Mouse (Mus musculus) erythroblast, embryonic 14.5 days (primary cell): Measurements from ENCODE around the gene Gm49321. TPM values are rescaled to one million over a fixed set of nuclear protein-coding genes. Genes with fewer than 3 reads are reported as not detected.

ENCODE experiments used
- H3K27me3 ChIP-seq: 2 replicates; pipeline ENCODE4 v1.6.1; 2012; ENCODE audit warnings: inconsistent platforms; ENCODE audit not compliant: control insufficient read depth
- H3K36me3 ChIP-seq: 2 replicates; pipeline ENCODE4 v1.6.1; 2012; ENCODE audit warnings: mild to moderate bottlenecking, inconsistent platforms; ENCODE audit not compliant: control insufficient read depth
- H3K4me1 ChIP-seq: 2 replicates; pipeline ENCODE4 v1.6.1; 2012; ENCODE audit warnings: inconsistent platforms; ENCODE audit not compliant: control insufficient read depth
- H3K4me3 ChIP-seq: replicated peaks from 2 replicates; pipeline ENCODE3; 2012; ENCODE audit warnings: moderate library complexity, mild to moderate bottlenecking, inconsistent platforms
- H3K9me3 ChIP-seq: 2 replicates; pipeline ENCODE4 v1.6.1; 2012; ENCODE audit warnings: low read length, inconsistent platforms, mixed read lengths; ENCODE audit not compliant: control insufficient read depth
- GATA1 ChIP-seq: IDR thresholded peaks from 2 replicates; pipeline ENCODE4 v1.6.1; 2012; ENCODE audit warnings: low read length, inconsistent platforms, mixed read lengths
- TAL1 ChIP-seq: IDR thresholded peaks from 3 replicates; pipeline ENCODE4 v1.6.1; 2012; ENCODE audit warnings: low read length, inconsistent platforms, mixed read lengths
- polyA plus RNA-seq: library from polyadenylated mRNA; stranded (reverse); fragments of >175 nt; gene quantifications from 2 replicates; pipeline ENCODE4 v1.2.3, GENCODE M21; 2012

Gene Gm49321
- polyA plus RNA-seq, 1 experiment: not detected

DNA sequence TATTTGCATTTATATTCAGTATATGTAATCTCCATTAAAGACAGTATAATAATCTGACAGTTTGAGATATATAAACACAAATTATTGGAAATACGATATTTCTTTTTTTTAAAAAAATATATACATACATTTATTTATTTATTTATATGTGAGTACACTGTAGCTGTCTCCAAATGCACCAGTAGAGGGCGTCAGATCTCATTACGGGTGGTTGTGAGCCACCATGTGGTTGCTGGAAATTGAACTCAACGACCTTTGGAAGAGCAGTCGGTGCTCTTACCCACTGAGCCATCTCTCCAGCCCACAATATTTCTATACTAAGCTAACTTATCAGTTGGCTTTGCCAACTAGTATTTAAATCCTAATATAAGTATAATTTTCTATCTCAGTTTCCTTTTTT lies 6.2 kb upstream of the Gm49321 start:
- no peak overlapping the region for H3K4me3 ChIP-seq
- H3K4me1 ChIP-seq: no peaks in the 10 kb centered on the region
- H3K27me3 ChIP-seq: no peaks in the 10 kb centered on the region
- no peaks in the 10 kb centered on the region for H3K9me3 ChIP-seq
- TF ChIP-seq TAL1 (no peak), GATA1 (no peak)
- peaks cover 50% of the 10 kb centered on the region for H3K36me3 ChIP-seq

DNA sequence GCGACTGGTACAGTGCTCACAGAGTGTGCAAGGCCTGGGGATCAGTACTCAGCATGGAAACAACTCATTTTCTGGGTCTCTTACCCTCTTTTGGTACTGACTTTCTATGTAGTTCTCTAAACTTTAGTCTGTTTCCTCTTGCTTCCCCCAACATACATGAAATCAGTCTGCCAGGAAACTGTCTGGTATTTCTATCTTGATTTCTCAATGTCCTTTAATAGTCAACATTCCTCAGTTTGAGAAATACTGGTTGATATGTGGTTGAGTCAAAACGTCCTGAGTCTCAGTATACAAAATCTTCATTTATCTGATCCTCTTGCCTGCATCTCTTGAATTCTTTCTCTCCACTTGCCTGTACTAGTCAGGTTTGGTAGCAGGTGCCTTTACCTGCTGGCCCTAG lies 2.9 kb upstream of the Gm49321 start:
- no peak for TF ChIP-seq TAL1
- no peak for TF ChIP-seq GATA1
- Histone ChIP-seq H3K27me3 (no peaks in the 10 kb centered on the region), H3K9me3 (no peaks in the 10 kb centered on the region), H3K4me1 (no peaks in the 10 kb centered on the region), H3K36me3 (peaks cover 57% of the 10 kb centered on the region), H3K4me3 (no peak overlapping the region)

DNA sequence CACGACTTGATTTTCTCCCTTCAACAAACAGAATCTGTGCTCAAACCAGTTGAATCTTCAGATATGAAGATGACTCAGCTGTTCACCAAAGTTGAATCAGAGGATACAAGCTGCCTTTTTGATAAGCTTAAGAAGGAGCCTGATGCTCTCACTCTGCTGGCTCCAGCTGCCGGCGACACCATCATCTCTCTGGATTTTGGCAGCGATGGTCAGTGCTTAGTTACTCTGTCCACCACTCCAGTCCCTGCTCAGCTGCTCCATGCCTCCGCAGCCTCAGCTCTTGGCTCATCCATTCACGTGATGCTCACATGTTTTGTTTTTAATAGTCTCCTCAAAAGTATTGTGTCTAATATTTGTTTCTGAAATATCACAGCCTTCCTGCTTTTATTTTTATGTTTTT lies 2.1 kb downstream of the Gm49321 start:
- Histone ChIP-seq H3K9me3 (no peaks in the 10 kb centered on the region), H3K36me3 (peaks cover 60% of the 10 kb centered on the region), H3K4me3 (no peak overlapping the region), H3K4me1 (no peaks in the 10 kb centered on the region), H3K27me3 (no peaks in the 10 kb centered on the region)
- TF ChIP-seq TAL1 (no peak), GATA1 (no peak)

DNA sequence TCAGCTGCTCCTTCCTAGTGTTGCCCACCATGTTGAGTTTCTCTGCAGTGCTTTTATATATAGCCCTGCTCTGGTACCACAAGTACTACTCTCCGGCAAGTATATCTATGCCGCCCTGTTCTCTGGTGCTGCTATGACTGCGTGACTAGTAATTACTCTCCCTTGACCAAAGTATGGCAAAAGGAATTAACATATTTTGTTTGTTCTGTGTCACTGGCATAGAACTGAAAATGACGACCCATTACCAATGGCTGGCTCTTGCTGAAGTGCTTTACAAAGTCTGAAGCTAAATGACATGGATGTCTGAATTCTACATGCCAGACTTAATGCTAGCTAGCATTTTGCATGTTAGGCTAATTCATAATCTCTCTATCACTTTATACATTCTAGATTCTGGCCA lies 11.0 kb downstream of the Gm49321 start:
- no peak overlapping the region for H3K4me3 ChIP-seq
- TF ChIP-seq GATA1 (no peak), TAL1 (no peak)
- H3K27me3 ChIP-seq: peaks cover 11% of the 10 kb centered on the region
- H3K36me3 ChIP-seq: peaks cover 21% of the 10 kb centered on the region
- H3K9me3 ChIP-seq: no peaks in the 10 kb centered on the region
- H3K4me1 ChIP-seq: peaks cover 15% of the 10 kb centered on the region

DNA sequence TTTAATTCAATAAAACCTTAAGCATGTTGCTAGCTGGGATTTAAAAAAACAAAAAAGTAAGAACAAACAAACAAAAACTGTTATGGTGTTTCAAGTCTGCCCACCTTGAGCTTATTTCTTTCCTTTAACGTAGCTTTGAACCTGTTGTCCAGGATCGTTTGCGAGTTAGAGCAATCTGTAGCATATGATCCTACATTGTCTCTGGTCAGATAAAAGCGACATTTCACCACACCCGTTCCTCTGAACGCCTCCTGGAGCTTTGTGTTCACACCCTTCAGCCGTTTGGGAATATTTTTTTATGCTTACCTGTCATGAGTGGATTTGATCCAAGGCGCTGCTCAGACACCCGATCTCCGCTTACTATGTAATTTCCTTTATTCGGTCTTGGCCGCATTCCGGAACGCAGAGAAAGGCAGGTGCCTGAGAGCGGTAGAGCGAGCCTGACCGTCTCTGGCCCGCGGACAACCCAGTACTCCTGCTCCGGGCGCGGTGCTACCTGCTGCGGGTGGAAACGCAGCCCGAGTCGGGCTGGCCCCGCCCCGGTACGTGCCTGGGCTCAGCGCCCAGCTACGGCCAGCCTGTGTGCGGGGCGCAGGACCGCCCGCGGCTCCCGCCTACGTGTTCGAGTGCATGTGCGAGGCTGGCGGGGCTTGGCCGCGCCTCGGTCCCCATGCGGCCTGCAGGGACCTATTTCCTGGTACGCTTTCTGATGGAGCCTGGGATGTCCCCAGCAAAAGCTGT lies 12.0 kb downstream of the Gm49321 start:
- Histone ChIP-seq H3K9me3 (no peaks in the 10 kb centered on the region), H3K36me3 (peaks cover 10% of the 10 kb centered on the region), H3K4me1 (peaks cover 25% of the 10 kb centered on the region), H3K27me3 (peaks cover 11% of the 10 kb centered on the region), H3K4me3 (peak overlapping the region; percentile 54)
- TF ChIP-seq TAL1 (no peak), GATA1 (no peak)

DNA sequence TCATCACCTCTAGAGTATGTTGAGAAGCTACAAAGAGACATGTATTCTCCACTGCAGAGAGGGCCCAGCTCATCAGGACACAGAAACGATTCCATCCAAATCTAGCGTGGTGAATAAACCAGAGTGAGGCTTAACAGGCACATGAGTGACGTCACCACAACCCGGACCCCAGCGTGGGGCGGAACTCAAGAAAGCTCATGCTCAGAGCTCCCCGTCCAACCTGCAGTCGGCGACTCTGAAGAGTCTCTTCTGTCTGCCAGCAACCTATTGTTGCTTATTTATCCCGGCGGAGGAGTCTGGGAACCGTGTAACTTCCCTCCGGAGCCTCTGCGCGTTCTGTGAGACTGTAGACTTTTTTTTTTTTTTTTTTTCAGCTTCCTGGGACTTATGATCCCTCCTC lies 15.4 kb downstream of the Gm49321 start:
- peaks cover 25% of the 10 kb centered on the region for H3K4me1 ChIP-seq
- peak overlapping the region; percentile 57 for H3K4me3 ChIP-seq
- peaks cover 11% of the 10 kb centered on the region for H3K27me3 ChIP-seq
- no peaks in the 10 kb centered on the region; the same call in 1 of the 2 replicates for H3K36me3 ChIP-seq
- TF ChIP-seq GATA1: no peak
- no peaks in the 10 kb centered on the region for H3K9me3 ChIP-seq

DNA sequence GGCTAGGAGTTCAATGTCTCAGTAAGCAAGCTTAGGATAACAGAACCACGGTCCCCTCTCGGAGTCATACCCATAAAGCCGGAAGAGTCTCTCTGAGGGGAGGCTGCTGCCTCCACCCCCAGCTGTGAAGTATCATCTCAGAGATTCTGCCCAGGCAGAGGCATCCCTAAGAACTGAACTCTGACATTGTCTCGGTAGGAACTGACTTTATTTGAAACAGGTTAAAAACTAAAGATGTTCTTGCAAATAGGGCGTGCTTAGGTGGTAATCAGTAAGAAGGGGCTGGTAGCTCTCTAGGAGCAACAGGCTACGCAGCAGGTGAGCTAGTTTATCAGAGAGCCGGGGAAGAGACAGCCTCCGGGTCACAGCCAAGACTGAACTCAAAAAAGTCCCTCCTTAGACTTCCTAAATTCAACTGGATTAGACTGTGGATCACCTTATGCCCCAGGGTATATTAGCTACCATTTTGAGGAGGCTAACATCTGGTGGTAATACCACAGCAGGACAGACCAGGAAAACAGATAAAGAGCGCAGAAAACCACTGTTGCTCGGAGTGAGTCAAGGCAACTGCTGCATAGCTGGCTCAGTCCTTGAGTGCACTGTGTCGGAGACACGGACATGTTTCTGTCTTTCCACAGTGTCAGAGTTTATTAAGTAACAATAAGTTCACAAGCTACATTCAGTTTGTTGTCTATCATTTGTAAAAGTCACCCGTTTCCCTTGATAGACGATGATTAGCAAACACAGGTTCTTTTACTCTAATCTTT lies 16.1 kb downstream of the Gm49321 start:
- Histone ChIP-seq H3K36me3 (no peaks in the 10 kb centered on the region), H3K4me1 (peaks cover 25% of the 10 kb centered on the region), H3K27me3 (peaks cover 11% of the 10 kb centered on the region), H3K4me3 (peak overlapping the region; percentile 57), H3K9me3 (no peaks in the 10 kb centered on the region)
- TF ChIP-seq TAL1 (no peak), GATA1 (no peak)

DNA sequence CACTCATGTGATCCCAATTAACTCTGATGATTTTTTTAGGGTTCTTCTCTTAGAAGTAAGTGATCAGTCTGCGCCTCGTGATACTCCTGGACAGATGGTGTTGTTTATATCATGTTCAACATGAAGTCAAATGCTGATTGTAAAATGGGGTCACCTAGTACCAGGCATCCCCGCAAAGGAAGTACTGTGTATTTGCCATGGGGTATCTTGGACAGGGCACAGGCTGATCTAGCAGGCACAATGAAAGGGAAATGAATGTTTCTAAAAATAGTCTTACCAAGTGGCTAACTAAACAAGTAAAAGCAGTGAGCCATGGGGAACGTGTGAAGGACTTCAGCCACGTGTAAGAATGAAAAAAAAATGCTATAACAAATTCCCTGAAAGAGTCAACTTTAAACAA lies 17.3 kb downstream of the Gm49321 start:
- Histone ChIP-seq H3K36me3 (no peaks in the 10 kb centered on the region), H3K4me1 (peaks cover 19% of the 10 kb centered on the region), H3K27me3 (peaks cover 5% of the 10 kb centered on the region), H3K9me3 (no peaks in the 10 kb centered on the region), H3K4me3 (no peak overlapping the region)
- TF ChIP-seq GATA1 (no peak), TAL1 (no peak)

DNA sequence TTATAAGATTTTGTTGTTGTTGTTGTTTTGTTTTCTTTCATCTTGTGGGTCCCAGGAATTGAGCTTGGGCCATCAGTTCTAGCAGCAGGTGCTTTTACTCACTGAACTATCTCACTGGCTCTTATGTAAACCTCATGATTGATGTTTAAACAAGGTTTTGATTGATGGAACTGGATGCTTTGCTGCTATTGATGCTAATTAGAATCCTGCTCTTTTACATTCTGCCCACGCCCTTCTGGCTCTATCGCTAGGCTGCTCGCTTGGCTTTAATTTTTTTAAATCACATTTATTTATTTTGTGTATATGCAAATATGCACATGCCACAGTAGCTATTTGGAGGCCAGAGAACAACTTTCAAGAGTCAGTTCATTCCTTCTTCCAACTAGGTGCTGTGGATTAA lies 20.2 kb downstream of the Gm49321 start:
- TF ChIP-seq GATA1: no peak
- no peak for TF ChIP-seq TAL1

More for the DNA sequence above, 20.2 kb downstream of the Gm49321 start:
- Histone ChIP-seq H3K9me3 (no peaks in the 10 kb centered on the region), H3K27me3 (no peaks in the 10 kb centered on the region), H3K36me3 (no peaks in the 10 kb centered on the region), H3K4me3 (no peak overlapping the region), H3K4me1 (peaks cover 17% of the 10 kb centered on the region)
